Mouse (Mus musculus) heart, adult 9 months (tissue): ENCODE results near the gene Hdac4.

ENCODE experiments used
- DNase-seq, 2 experiments: peaks; one replicate each; pipeline ENCODE4 v3.0.0; 2022; ENCODE audit warnings: low spot score in 2 of 2

Gene Hdac4

DNA sequence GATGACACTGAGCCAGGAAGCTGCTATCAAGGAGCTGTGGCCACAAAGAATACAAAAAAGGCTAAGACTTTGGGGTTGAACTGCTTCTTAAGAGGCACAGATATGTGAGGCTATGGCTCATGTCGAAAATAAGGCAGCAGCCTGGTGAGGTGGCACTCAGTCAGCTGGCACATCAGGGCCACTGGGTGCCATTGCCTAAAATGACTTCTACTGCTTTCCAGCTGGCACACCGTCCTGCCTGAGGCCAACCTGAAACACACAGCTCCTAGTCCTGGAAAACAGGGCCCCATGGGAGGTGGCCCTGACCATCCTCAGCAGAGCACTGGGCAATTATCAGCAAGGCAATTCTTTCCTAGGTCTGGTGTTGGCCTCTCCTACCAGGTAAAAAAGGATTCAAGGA is 167.3 kb downstream of the Hdac4 start:
- peak; percentile 57 to 76 for DNase-seq

DNA sequence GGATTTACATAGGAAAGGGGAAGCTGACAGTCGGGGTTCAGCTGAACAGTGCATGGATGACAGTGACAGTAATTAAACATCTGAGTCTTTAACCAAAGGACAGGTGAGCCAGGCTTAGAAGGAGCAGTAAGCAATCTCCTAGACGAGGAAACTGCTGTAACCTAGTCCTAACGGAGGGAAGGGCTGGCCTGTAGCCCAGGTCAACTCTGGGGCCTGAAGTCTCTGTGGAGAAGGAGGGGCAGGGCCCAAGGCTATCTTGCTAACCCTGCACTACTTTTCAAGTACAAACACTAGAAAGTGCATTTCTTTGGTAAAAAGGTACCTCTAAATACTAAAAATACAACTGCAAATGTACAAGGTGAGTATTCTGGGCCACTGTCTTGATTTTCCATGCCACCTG is 169.1 kb downstream of the Hdac4 start:
- no peak for DNase-seq

GRCm38 (mm10) chr1:92023906-92024305 is 171.6 kb downstream of the Hdac4 start:
- no peak for DNase-seq

DNA sequence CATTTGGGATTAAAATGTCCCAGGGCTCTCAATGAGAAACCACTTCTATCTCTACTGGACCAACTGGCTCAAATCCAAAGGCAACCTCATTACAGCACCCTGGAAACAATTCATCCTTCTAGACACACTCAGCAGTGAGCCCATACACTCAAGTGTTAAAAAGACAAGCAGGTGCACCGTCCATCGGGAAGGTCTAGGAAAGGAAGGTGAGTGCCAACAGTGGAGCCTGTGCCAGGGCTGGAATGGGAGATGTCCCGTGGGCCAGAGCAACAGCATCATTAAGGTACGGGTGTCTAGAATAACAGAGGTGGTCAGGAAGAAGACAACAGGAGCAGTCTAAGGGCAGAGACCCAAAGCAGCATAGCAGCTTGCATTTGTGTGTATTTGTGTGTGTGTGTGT is 173.5 kb downstream of the Hdac4 start:
- no peak for DNase-seq

DNA sequence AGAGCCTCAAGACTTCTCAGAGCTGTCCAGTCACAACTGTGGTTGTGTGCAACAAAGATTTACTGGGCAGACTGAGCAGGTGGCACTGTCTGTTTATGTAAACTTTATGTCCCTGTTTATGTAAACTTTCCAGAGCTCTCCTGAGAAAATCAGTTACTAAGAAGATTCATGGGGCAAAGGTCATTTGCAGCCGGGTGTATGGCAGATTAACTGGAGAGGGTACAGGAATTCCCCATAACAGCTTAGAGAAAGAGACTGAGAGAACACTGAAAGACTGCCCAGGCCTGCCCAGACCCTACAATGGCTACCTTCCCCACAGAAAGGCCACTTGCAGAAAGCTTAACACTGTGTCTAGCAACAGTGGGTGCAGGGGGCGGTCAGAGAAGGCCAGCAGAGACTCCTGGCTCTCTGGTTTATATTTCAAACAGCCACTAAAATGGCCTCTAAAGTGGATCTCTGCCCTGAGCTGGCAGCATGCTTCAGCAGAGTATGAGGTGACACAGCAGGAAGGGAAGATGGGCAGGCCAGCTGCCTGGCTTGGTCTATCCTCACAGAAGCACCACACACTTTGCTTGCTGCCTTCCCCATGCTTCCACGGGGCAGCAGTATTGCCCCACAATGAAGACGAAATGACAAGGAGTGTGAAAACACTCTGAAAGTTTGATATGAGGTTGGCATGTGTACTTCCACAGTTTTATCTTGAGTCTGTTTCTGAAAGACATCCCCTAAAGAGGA is 179.4 kb downstream of the Hdac4 start:
- peak in 1 of 2 experiments; percentile 10 for DNase-seq

GRCm38 (mm10) chr1:92015252-92015651 is 180.2 kb downstream of the Hdac4 start:
- no peak for DNase-seq

DNA sequence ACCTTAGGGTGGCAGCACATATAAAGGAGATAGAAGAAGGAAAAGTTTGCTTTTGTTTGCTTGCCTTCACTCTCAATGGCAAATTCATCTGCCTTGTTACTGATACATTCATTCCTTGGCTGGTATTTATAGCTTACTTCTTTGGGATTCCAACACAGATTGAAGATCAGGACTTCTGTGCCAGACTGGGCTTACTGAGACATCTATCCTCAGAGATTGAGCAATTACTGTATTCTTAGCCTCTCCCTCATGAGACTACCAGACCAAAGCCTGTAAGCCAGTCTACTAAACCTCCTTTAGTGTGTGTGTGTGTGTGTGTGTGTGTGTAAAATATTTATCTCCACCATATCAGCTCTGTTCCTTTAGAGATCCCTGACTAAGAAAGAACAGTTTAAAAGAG is 181.0 kb downstream of the Hdac4 start:
- no peak for DNase-seq

GRCm38 (mm10) chr1:92006666-92007065 is 188.8 kb downstream of the Hdac4 start:
- no peak for DNase-seq

DNA sequence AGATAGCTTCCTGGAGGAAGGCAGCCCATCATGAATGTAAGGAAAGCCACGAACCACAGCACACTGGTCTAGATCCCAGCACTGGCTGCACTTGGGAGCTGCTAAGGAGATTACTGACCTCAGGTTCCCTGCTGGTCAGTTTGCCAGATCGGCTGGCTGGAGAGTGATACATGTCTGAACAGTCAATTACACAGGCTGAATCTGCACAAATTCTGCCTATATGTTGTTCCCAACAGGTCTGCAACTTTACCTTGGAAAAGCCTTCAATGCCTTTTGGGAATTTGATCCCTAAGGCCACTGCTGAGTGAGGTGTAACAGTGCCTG is 189.9 kb downstream of the Hdac4 start:
- DNase-seq: no peak

DNA sequence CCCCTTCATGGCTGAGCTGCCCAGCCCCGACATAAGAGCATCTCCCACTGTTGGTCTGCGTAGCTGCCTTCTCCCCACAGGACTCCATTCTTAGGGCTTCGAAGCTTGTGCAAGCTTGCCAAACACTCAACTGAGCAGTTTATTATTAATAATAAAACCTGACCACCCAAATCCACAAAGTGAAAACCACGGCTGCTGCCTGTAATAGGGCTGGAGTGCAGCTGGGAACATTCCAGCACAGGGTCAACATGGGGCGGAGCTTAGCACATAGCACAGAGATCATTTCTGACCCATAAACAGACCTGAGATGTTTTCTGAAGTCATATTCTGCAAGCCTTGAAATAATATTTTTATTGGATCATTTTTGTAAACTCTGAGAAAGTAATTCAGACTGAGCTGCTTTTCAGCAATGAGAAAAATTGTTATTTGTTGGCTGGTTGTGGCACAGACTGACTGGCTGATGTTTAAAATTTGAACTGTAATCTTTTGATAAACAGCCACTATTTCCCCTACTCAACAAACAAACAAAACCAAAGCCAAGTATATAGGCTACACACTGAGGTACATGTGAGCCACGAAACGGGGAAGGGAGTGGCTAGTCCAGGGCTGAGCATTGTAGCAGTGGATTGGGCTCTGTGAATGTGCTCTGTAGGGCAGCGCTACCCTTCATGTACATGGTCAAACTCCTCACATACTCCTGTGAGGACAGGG is 190.4 kb downstream of the Hdac4 start:
- DNase-seq: no peak

- no peak for DNase-seq
Measured at GRCm38 (mm10) chr1:92004122-92004521, 191.4 kb downstream of the Hdac4 start.

GRCm38 (mm10) chr1:92000226-92000625 is 195.3 kb downstream of the Hdac4 start:
- DNase-seq: no peak

DNA sequence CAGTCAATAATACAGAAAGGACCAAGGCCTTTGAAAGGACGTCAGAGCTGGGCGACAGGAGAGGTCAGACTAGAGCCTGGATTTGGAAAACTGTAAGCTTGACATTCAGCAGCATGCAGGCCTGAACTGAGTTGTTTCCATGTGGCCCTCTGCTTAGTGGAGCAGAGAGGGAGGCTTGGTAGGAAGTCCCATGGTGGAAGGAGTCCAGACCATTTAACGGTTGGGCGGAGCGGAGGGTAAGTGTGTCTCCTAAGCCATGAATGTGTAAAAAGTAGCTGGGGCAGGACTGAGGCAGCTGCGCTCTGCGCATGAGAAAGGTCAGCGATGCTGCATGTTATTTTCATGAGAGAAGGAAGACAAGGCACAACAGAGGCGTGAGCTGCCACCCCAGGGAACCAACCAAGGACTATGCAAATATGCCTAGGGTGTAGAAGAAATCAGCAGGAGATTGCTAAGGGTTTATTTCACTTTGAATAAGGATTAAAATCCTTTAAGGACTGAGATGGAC is 201.8 kb downstream of the Hdac4 start:
- DNase-seq: no peak

DNA sequence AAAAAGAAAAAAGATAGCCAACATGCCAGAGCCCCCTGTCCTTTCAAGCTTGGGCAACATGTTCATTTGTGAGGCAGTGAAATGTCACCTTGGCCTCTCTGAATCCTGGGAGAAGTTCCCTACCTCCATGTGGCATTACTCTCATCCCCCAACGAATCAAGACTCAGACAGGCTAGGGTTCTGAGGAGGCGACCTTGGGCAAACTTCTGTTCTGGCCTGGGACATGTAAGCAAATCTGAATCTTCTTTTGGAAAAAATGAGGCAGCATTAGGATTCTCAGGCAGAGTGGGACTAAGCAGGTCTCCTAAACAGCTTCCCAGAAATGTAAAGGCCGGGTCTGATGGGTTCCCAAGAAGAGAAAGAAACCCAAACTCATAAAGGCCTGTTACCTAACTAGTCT is 202.8 kb downstream of the Hdac4 start:
- no peak for DNase-seq

DNA sequence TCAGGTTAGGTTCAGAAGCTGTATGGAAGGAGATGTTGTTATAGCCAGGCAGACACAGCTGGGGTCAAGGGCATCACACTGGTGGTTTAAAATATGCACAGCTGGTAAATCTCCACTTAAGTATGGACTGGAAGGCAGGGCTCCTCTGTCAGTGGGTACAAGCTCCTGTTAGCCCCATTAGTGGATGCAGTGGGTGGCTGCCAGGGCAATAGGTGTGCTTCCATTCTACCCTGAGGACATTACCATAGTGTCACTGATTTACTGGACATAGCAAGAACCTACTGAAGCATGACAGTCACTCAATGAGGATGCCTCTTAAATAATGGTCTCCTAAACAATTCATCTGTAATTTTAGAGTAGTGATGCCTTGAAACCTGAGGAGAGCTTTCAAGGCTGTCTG is 203.9 kb downstream of the Hdac4 start:
- DNase-seq: no peak

DNA sequence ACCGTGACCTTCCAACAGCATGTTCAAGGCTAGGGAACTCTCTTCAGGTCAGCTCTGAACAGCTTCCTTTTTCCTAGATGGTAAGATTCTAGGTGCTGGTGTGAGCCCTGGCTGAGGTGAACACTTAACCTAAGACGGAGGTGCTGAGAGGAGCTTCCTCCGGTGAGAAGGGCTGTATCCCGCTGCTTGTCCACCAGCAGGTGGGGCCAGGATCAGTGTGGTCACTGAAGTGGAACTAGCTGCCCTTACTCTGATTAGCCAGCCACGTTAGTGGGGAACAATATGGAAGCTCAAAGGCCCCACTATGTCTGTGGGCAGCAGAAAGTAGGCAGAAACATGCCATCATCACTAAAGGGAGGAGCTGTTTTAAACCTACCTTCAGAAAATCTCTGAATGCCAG is 204.6 kb downstream of the Hdac4 start:
- no peak for DNase-seq

- no peak for DNase-seq
Measured at GRCm38 (mm10) chr1:91988866-91989265, 206.6 kb downstream of the Hdac4 start.

GRCm38 (mm10) chr1:91987431-91987830 is 208.1 kb downstream of the Hdac4 start:
- peak; percentile 11 to 48 for DNase-seq

DNA sequence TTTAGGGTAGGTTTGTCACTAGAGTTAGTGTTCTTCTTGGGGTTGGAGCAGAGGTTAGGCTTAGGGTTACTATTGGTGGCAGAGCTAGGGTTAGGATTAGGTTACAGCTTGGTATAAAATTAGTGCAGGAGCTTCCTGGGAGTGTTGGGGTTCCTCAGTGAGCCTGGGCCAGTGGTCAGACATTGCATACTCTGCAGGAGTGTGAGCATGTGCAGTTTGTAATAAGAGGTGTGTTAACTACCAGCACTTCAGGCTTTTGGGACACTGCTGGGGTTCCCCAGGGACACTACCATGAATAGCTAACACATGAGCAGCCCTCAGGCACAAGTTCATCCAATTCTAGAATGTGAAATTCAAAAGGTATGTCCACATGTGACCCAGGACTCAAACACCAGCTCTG is 209.7 kb downstream of the Hdac4 start:
- no peak for DNase-seq

DNA sequence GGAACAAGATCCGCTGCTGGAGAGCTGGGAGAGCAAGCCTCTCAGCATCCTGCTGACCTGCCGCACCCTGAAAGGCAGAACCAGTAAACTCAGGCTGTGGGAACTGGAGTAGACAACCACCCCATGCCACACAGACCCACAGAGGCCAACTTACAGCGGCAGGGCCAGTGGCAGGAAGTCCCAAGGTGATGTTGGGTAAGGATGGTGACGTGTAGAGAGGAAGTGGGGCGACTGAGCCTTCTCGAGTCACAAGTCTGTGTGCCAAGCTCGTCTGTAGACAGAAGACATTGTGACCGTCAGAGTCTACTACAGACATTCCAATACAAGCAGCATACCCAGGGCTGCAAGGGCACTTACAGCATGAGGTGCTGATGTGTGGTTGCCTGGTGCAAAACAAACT is 211.0 kb downstream of the Hdac4 start:
- DNase-seq: no peak

- no peak for DNase-seq
Measured at GRCm38 (mm10) chr1:91981381-91981780, 214.1 kb downstream of the Hdac4 start.

DNA sequence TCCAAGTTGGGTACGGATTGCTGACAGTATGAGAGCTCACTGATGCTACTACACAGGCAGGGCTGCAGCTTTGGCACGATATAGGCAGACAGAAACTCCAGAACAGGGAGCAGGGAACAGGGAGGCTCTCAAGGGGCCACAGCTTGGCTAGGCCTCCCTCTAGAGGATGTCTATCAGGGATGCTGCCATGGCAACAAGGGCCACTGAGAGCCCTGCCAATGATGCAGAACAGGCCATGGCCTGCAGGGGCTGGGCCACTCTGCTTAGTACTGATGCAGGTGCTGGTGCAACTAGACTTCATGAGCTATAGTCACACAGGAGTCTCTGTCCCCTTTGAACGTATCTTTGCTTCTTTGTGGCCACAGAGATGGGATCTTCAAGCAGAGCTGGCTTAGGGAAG is 217.1 kb downstream of the Hdac4 start:
- peak; percentile 35 to 43 for DNase-seq

DNA sequence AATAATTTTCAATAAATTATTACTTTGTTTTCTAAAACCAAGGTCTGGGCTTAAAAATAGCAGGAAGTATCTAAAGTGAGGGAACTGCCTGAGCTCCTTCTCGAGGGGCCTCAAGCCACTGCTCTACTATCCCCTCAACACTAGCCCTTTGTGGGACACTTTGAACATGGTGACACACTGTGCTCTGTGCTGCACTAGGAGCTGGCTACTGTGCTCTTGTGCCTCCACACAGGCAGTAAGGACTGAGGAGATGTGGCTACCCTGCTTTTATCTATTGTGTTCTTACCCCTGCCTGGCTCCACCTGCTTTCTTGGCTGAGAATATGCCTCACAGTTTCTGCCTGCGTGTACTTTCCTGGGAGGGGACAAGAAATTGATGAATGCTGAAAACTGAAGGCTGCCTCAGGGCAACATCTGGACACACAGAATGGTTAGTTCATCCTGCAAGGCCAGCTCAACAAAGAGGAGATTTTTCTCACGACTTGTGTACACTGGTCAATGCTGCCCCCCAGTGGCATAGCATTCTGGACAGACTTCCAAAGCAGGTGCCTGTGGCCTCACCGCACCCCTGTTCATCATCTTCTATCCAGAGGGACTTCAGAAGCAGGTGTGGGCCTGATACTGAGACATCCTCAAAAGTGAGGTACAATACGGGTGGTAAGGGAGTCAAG is 226.7 kb downstream of the Hdac4 start:
- peak in 1 of 2 experiments; percentile 4 for DNase-seq
